Mouse (Mus musculus) hindbrain, embryonic 15.5 days (tissue): ENCODE data around the gene Atp5c1. TPM values are rescaled to one million over a fixed set of nuclear protein-coding genes. Genes with fewer than 3 reads are reported as not detected.

Source experiments
- polyA plus RNA-seq: library from polyadenylated mRNA; unstranded; fragments of >200 nt; fragmentation: Nextera tagmentation; extraction: Ambion mirVana; gene quantifications from 2 replicates; pipeline ENCODE4 v1.2.1, GENCODE M21; 2015

Gene Atp5c1
- polyA plus RNA-seq, 1 experiment from 2014 or later: 565 TPM

Other genes starting within 250 kb of the Atp5c1 start
- 0.45 and 0.48 TPM in 2 replicates for gene 4930412O13Rik, start 199.3 kb downstream of the Atp5c1 start, polyA plus RNA-seq
- 0.69 and 1.2 TPM in 2 replicates for gene 9230102O04Rik, start 191.0 kb downstream of the Atp5c1 start, polyA plus RNA-seq
- gene Gata3, start 190.5 kb downstream of the Atp5c1 start, polyA plus RNA-seq: 28.8 and 32.3 TPM in 2 replicates
- gene Taf3, start 31.9 kb downstream of the Atp5c1 start, polyA plus RNA-seq: 12.4 and 13.3 TPM in 2 replicates
- gene Kin, start 83 bp upstream of the Atp5c1 start, polyA plus RNA-seq: 27.7 and 29.4 TPM in 2 replicates
- gene Itih2, start 50.9 kb upstream of the Atp5c1 start, polyA plus RNA-seq: 3.4 and 6.4 TPM in 2 replicates
- gene Itih5, start 73.1 kb upstream of the Atp5c1 start, polyA plus RNA-seq: 8.6 and 9.3 TPM in 2 replicates